Mouse (Mus musculus) ES-Bruce4 (cell line): Measurements from ENCODE around the gene E2f2.

Source experiments
- CTCF ChIP-seq: IDR thresholded peaks from one replicate; pipeline ENCODE4 v1.8.1; 2011; ENCODE audit warnings: low read depth, low read length
- EP300 ChIP-seq: IDR thresholded peaks from 2 replicates; pipeline ENCODE4 v1.6.1; 2011; ENCODE audit warnings: low read depth, low read length; ENCODE audit not compliant: insufficient read depth
- POLR2A ChIP-seq: IDR thresholded peaks from one replicate; pipeline ENCODE4 v1.8.1; 2011; ENCODE audit warnings: low read length; ENCODE audit not compliant: insufficient read depth

DNA sequence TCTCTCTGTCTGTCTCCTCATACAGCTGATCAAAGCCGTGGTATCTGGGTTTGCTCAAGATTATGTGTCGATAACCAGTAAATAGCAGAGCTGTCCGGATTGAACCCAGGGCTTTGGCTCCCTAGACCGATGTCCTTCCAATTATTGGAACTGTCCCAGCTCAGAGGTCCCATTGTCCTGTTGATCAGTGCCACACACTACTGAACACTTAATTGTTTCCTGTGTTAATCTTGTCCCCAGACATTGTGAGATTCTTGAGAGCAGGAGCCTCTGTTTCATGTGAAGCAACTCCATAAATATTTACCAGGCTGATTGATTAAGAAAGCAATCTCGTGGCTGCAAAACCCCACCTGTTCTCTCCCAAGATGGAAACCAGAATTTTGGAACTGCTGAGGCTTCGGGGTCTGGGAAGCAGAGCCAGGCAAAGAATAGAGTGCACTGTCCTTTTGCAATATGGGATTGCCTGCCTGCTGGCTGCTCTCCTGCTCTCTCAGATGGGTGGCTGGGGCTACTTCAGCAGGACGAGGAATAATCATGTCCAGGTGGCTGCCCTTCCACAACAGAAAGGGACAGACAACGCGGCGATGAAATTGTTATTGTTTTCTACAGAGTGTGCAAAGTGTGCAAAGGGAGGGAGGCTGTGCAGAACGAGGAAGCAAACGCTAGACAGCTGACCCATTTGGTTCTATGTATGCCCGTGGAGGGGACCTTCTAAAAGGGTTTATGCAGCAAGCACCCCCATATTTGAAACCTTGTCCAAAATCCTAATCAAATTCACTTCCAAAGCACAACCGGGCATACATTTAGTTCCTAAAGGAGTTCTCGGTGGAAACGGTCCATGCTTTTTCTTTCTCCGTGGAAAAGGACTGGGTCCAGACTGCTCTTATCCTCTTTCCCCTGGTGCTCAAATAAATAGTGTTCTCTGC is 29.7 kb upstream of the E2f2 start:
- TF ChIP-seq POLR2A, result no peak
- no peak for TF ChIP-seq CTCF
- no peak for TF ChIP-seq EP300
